Mouse (Mus musculus): ENCODE data around the gene Hspa4l.

GRCm38 (mm10) chr3:40704816-40705430, 39.4 kb upstream of the Hspa4l start:
- no peak for TF ChIP-seq CTCF (IDR thresholded peaks at IDR 0.05; ENCODE audit: low read depth)
- no peak for TF ChIP-seq EP300 (IDR thresholded peaks at IDR 0.05; ENCODE audit: low read depth)
